Mouse (Mus musculus) G1E (cell line): Measurements from ENCODE around the gene Fam221b. TPM values are rescaled to one million over a fixed set of nuclear protein-coding genes. Genes with fewer than 3 reads are reported as not detected.

ENCODE experiments used
- ATAC-seq: 2 replicates; pipeline ENCODE4 v1.8.0; 2016; ENCODE audit warnings: mild to moderate bottlenecking; ENCODE audit not compliant: insufficient number of reproducible peaks, poor library complexity, low FRiP score, severe bottlenecking; ENCODE audit errors: extremely low read depth
- DNase-seq: peaks from one replicate; pipeline ENCODE4 v3.0.0; 2012; ENCODE audit warnings: low spot score
- H3K27me3 ChIP-seq: 2 replicates; pipeline ENCODE4 v1.6.1; 2012; ENCODE audit warnings: mild to moderate bottlenecking, low read length, inconsistent platforms; ENCODE audit not compliant: insufficient read depth
- H3K36me3 ChIP-seq: replicated peaks from 2 replicates; pipeline ENCODE3; 2012; ENCODE audit warnings: mild to moderate bottlenecking, inconsistent platforms
- H3K4me1 ChIP-seq: 2 replicates; pipeline ENCODE4 v1.6.1; 2012; ENCODE audit warnings: low read depth, low read length, inconsistent platforms, mixed read lengths; ENCODE audit not compliant: insufficient read depth
- H3K4me3 ChIP-seq: 2 replicates; pipeline ENCODE4 v1.5.1; 2012; ENCODE audit warnings: low read depth, mild to moderate bottlenecking, inconsistent platforms, low read length, moderate library complexity, mixed read lengths
- H3K9me3 ChIP-seq: replicated peaks from 2 replicates; pipeline ENCODE4 v1.6.1; 2012; ENCODE audit warnings: inconsistent platforms
- CTCF ChIP-seq: IDR thresholded peaks from 2 replicates; pipeline ENCODE4 v1.5.1; 2012; ENCODE audit warnings: low read depth, low read length, inconsistent platforms, mixed read lengths
- GATA1 ChIP-seq: IDR thresholded peaks from 2 replicates; pipeline ENCODE4 v1.6.1; 2012; ENCODE audit warnings: borderline replicate concordance, low read length, inconsistent platforms, mixed read lengths
- GATA2 ChIP-seq: IDR thresholded peaks from 2 replicates; pipeline ENCODE4 v1.6.1; 2012; ENCODE audit warnings: low read depth, low read length, inconsistent platforms, borderline replicate concordance
- POLR2AphosphoS5 ChIP-seq: IDR thresholded peaks from 2 replicates; pipeline ENCODE4 v1.6.1; 2012; ENCODE audit warnings: low read depth, low read length, inconsistent platforms; ENCODE audit not compliant: insufficient replicate concordance
- TAL1 ChIP-seq: conservative IDR thresholded peaks from 2 replicates; pipeline ENCODE4 v1.6.1; 2012; ENCODE audit warnings: low read depth, low read length, inconsistent platforms, mixed read lengths
- polyA plus RNA-seq: library from polyadenylated mRNA; stranded (reverse); fragments of >175 nt; gene quantifications from 2 replicates; pipeline ENCODE4 v1.2.3, GENCODE M21; 2012
- total RNA-seq, 2 experiments: library from RNA; stranded (forward) in 1 of 2; stranded (reverse) in 1 of 2; fragments of 200-1000 nt in 1 of 2; fragments of >200 nt in 1 of 2; fragmentation: Nextera tagmentation in 1 of 2; gene quantifications; 2 replicates each; pipeline ENCODE4 v1.2.3; 2014 to 2017

The Fam221b gene
- total and polyA plus RNA-seq, 3 experiments, result 0.05 to 0.49 TPM; not detected in 1

DNA sequence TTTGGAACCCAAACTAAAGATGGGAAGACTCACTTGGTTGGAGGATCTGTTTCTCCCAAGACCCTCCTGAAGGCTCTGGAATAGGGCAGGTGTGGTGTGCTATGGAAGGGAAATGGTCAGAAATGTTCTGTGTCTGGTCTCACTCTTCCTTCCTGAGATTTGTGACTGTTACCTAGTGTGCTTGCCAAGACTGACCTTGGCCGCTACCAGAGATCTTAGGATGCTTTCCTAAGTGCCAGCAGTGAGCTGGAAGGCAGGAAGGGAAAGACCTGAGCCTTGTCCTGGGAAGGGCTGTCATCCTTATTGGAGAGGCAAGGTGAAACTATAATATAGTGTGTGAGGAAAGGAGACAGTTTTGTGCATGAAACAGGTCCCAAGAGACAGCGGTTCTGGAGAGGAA lies 35.2 kb downstream of the Fam221b start:
- H3K4me1 ChIP-seq, result peaks cover 26% of the 10 kb centered on the region
- no peak overlapping the region for H3K4me3 ChIP-seq
- peaks cover 55% of the 10 kb centered on the region for H3K27me3 ChIP-seq
- no peaks in the 10 kb centered on the region for H3K9me3 ChIP-seq
- DNase-seq (no peak), ATAC-seq (no peak)
- no peaks in the 10 kb centered on the region for H3K36me3 ChIP-seq
- no peak for TF ChIP-seq GATA2
- no peak for TF ChIP-seq GATA1
- no peak for TF ChIP-seq TAL1
- no peak for TF ChIP-seq POLR2AphosphoS5
- no peak for TF ChIP-seq CTCF

DNA sequence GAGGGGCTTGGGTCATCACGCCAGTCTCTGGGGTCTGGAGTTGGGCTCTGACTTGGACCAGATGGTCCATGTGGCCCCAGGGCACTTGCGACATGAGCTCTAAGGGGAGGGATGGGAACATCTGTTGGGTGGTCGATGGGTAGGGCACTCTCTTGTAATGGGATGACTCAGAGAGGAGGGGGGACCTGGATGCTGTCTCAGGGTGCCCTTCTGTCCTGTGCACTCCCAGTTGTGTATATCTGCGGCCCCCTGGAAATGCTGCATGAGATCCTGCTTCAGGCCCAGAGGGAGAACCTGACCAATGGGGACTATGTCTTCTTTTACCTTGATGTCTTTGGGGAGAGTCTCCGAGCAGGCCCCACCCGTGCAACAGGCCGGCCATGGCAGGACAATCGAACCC lies 35.6 kb downstream of the Fam221b start:
- Histone ChIP-seq H3K9me3 (no peaks in the 10 kb centered on the region), H3K36me3 (no peaks in the 10 kb centered on the region), H3K27me3 (peaks cover 55% of the 10 kb centered on the region), H3K4me3 (no peak overlapping the region), H3K4me1 (peaks cover 26% of the 10 kb centered on the region)
- TF ChIP-seq GATA1 (no peak), GATA2 (no peak), TAL1 (no peak), POLR2AphosphoS5 (no peak), CTCF (no peak)
- ATAC-seq (no peak), DNase-seq (no peak)

DNA sequence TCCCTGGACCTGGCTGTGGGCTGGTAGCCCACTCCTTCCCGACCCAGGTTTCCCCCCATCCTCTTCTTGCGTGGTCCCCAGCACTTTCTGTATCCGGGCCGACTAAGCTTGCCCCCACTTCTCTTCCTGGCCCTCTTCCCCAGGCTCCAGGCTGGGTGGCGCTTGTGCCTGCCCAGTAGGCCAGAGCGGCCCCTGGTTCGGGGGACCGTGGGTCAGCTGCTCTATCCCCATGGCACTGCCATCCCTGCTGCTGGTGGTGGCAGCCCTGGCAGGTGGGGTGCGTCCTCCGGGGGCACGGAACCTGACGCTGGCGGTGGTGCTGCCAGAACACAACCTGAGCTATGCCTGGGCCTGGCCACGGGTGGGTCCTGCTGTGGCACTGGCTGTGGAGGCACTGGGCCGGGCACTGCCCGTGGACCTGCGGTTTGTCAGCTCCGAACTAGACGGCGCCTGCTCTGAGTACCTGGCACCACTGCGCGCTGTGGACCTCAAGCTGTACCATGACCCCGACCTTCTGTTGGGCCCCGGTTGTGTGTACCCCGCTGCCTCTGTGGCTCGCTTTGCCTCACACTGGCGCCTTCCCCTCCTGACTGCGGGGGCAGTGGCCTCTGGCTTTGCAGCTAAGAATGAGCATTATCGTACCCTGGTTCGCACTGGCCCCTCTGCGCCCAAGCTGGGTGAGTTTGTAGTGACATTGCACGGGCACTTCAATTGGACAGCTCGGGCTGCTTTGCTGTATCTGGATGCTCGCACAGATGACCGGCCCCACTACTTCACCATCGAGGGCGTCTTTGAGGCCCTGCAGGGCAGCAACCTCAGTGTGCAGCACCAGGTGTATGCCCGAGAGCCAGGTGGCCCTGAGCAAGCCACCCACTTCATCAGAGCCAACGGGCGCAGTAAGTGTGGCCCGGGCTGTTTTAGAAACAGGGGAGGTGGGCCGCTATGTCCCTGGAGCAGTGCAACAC lies 36.7 kb downstream of the Fam221b start:
- Histone ChIP-seq H3K4me3 (peak overlapping the region; percentile 72; the same call in 1 of the 2 replicates), H3K27me3 (peaks cover 55% of the 10 kb centered on the region), H3K36me3 (no peaks in the 10 kb centered on the region), H3K9me3 (no peaks in the 10 kb centered on the region), H3K4me1 (peaks cover 26% of the 10 kb centered on the region)
- ATAC-seq (no peak), DNase-seq (no peak)
- TF ChIP-seq CTCF, result no peak
- TF ChIP-seq GATA1, result no peak
- TF ChIP-seq GATA2, result no peak
- TF ChIP-seq POLR2AphosphoS5, result no peak
- TF ChIP-seq TAL1, result no peak

DNA sequence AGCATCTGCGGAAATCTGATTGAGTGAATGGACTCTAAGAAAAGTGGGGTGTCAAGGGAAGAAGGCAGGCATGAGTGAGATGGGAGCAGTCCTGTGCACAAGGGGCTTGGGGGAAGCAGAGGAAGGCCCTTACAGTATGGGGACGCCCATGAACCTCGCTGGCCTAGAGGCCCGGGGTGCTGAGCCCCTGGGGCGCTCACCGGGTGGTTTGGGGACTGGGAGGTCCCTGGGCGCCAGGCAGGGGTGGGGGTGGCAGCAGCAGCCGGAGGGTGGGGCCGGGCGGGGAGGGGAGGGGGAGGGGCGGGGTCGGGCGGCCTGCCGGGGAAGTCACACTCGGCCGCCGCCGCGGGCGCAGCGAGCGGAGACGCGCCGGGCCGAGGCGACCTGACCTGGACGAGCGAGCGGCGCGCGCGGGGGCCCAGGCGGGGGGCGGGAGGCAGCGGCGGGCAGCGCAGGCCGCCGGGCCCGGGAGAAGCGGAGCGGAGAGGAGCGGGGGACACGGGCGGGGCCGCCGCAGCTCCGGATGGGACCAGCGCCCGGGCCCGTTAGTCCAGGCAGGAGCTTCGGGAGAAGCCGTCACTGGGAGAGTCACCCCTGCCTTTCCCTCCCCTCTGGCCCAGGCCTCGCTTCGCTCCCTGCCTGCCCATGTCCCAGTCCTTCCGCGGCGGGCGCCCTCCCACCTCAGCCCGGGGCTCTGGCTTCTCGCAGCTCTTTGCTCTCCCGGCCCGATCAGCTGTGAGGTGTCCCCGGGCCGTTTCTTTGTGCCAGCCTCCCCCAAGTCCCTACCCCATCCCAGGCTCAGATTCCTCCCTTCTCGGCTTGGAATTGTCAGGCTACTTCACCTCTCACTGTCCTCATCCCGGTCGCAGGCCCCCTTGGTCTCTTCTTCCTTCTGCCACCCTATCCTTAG lies 37.6 kb downstream of the Fam221b start, which contains the start of gene Npr2:
Npr2 (plus strand) TSS at position 890 of the 910 bp plus-strand sequence.
- peak; percentile 32 for DNase-seq
- no peak for ATAC-seq

DNA sequence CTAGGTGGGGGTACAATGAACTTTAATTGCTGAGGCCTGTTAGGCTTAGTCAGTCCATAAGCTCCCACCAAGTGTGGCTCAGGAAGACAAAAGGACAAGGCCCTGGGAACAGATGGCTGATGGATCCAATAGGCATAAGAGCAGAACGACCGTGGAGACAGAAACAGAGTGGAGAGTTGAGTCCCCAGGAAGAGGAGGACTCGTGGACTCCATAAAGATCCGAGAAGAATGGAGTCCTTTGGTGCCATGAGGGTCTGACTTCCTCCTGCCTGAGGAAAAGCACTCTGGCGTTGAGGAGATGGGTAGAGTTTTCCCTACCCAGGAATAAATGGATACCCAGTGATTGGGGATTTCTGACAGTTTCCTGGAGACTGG lies 38.3 kb downstream of the Fam221b start:
- TF ChIP-seq GATA1 (no peak), GATA2 (no peak), TAL1 (no peak), POLR2AphosphoS5 (no peak), CTCF (no peak)
- H3K4me3 ChIP-seq, result peak overlapping the region; percentile 72; the same call in 1 of the 2 replicates

More for the DNA sequence above, 37.6 kb downstream of the Fam221b start, which contains the start of gene Npr2:
- peaks cover 50% of the 10 kb centered on the region for H3K27me3 ChIP-seq
- H3K4me1 ChIP-seq, result peaks cover 26% of the 10 kb centered on the region
- no peak for TF ChIP-seq TAL1
- H3K9me3 ChIP-seq, result peaks cover 5% of the 10 kb centered on the region
- H3K36me3 ChIP-seq, result no peaks in the 10 kb centered on the region
- H3K4me3 ChIP-seq, result peak within 1 kb of the TSS; percentile 72

More for the DNA sequence above, 38.3 kb downstream of the Fam221b start:
- peaks cover 8% of the 10 kb centered on the region for H3K9me3 ChIP-seq
- ATAC-seq, result no peak
- H3K36me3 ChIP-seq, result no peaks in the 10 kb centered on the region
- DNase-seq, result no peak
- peaks cover 44% of the 10 kb centered on the region for H3K27me3 ChIP-seq
- peaks cover 26% of the 10 kb centered on the region for H3K4me1 ChIP-seq
